Mouse (Mus musculus): Measurements from ENCODE around the gene Fads2. TPM values are rescaled to one million over a fixed set of nuclear protein-coding genes. Genes with fewer than 3 reads are reported as not detected.

Fads2 gene
- total and polyA plus RNA-seq, 3 experiments, result 55.2 to 119 TPM; not detected in 1

- Histone ChIP-seq H3K27ac (ENCODE audit: control insufficient read depth, low read depth, low read length) (no peak overlapping the region), H3K4me1 (ENCODE audit: control insufficient read depth in 1 of 2, insufficient read depth in 2 of 2, low read length in 2 of 2) (peaks cover 7 to 22% of the 10 kb centered on the region in 2 experiments; a peak in 3 of 4 replicates)
Measured at GRCm38 (mm10) chr19:10096371-10096876, 5.1 kb downstream of the Fads2 start.

GRCm38 (mm10) chr19:10094695-10095094 is 6.9 kb downstream of the Fads2 start:
- peak; percentile 32 for DNase-seq (ENCODE audit: low read depth, low spot score)
- Histone ChIP-seq H3K9ac (ENCODE audit: control insufficient read depth, low read depth, low read length, poor library complexity, severe bottlenecking) (no peak overlapping the region), H3K36me3 (ENCODE audit: control insufficient read depth in 1 of 2, insufficient read depth in 2 of 2, low read length in 2 of 2) (peaks cover 6 to 7% of the 10 kb centered on the region in 2 experiments), H3K4me3 (ENCODE audit: control insufficient read depth in 1 of 2, insufficient read depth in 1 of 2, low read depth in 2 of 2, low read length in 2 of 2) (no peak overlapping the region), H3K4me1 (ENCODE audit: control insufficient read depth in 1 of 2, insufficient read depth in 2 of 2, low read length in 2 of 2) (peaks cover 7 to 16% of the 10 kb centered on the region in 2 experiments; a peak in 3 of 4 replicates), H3K27me3 (ENCODE audit: control insufficient read depth in 1 of 2, insufficient read depth in 2 of 2, low read length in 2 of 2) (no peaks in the 10 kb centered on the region), H3K27ac (ENCODE audit: control insufficient read depth, low read depth, low read length) (no peak overlapping the region), H3K79me2 (ENCODE audit: control insufficient read depth, insufficient read depth, low read length, poor library complexity) (no peaks in the 10 kb centered on the region), H3K9me3 (replicated peaks; ENCODE audit: insufficient read depth, low read length) (no peaks in the 10 kb centered on the region)
- TF ChIP-seq EP300 (IDR thresholded peaks at IDR 0.05; ENCODE audit: low read depth in 1 of 2, low read length in 2 of 2) (0 out of 4 replicates have a peak, but pooled peaks of 1 of the 2 experiments have one; percentile 20), SIN3A (IDR thresholded peaks at IDR 0.05; ENCODE audit: low read length) (no peak), GATA1 (IDR thresholded peaks at IDR 0.05; ENCODE audit: low read depth, low read length) (0 out of 2 replicates have a peak, but pooled peaks have one; percentile 27)

More at GRCm38 (mm10) chr19:10096371-10096876, 5.1 kb downstream of the Fads2 start:
- Histone ChIP-seq H3K9ac (ENCODE audit: control insufficient read depth, low read depth, low read length, poor library complexity, severe bottlenecking) (no peak overlapping the region), H3K4me3 (ENCODE audit: control insufficient read depth in 1 of 2, insufficient read depth in 1 of 2, low read depth in 2 of 2, low read length in 2 of 2) (no peak overlapping the region), H3K9me3 (replicated peaks; ENCODE audit: insufficient read depth, low read length) (no peaks in the 10 kb centered on the region), H3K79me2 (ENCODE audit: control insufficient read depth, insufficient read depth, low read length, poor library complexity) (peaks cover 13% of the 10 kb centered on the region), H3K36me3 (ENCODE audit: control insufficient read depth in 1 of 2, insufficient read depth in 2 of 2, low read length in 2 of 2) (peaks cover 4 to 11% of the 10 kb centered on the region in 2 experiments), H3K27me3 (ENCODE audit: control insufficient read depth in 1 of 2, insufficient read depth in 2 of 2, low read length in 2 of 2) (no peaks in the 10 kb centered on the region)
- no peak for DNase-seq (ENCODE audit: low read depth, low spot score)
- TF ChIP-seq TAL1 (IDR thresholded peaks at IDR 0.05; ENCODE audit: low read length) (no peak), POLR2AphosphoS2 (IDR thresholded peaks at IDR 0.05; ENCODE audit: low read length) (no peak), POLR2AphosphoS5 (IDR thresholded peaks at IDR 0.05; ENCODE audit: borderline replicate concordance, low read depth, low read length) (no peak), TBP (IDR thresholded peaks at IDR 0.05; ENCODE audit: low read depth, low read length) (no peak), RCOR1 (IDR thresholded peaks at IDR 0.05; ENCODE audit: low read depth, low read length) (no peak), ELF1 (IDR thresholded peaks at IDR 0.05; ENCODE audit: low read depth, low read length) (no peak), EP300 (IDR thresholded peaks at IDR 0.05; ENCODE audit: low read depth in 1 of 2, low read length in 2 of 2) (no peak)

DNA sequence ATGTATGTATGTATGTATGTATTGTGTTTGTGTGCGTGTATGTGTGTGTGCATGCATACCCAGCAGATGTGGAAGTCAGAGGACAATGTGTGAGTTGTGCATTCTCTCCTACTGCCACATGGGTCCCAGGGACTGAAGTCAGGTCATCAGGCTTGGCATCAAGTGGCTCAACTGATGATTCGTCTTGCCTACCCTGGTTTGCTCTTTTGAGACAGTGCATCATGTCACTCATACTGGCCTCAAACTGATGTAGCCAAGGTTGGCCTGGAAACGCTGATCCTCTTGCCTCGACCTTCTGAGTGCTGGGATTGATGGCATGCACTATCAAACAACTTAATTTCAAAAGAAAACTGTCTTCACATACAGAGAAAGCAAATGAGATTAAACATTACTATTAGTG is 7.7 kb downstream of the Fads2 start:
- no peaks in the 10 kb centered on the region for H3K9me3 ChIP-seq (replicated peaks; ENCODE audit: insufficient read depth, low read length)
- no peak overlapping the region for H3K9ac ChIP-seq (ENCODE audit: control insufficient read depth, low read depth, low read length, poor library complexity, severe bottlenecking)
- H3K27me3 ChIP-seq (ENCODE audit: control insufficient read depth in 1 of 2, insufficient read depth in 2 of 2, low read length in 2 of 2), result no peaks in the 10 kb centered on the region
- no peaks in the 10 kb centered on the region for H3K79me2 ChIP-seq (ENCODE audit: control insufficient read depth, insufficient read depth, low read length, poor library complexity)
- no peak overlapping the region for H3K4me3 ChIP-seq (ENCODE audit: control insufficient read depth in 1 of 2, insufficient read depth in 1 of 2, low read depth in 2 of 2, low read length in 2 of 2)
- TF ChIP-seq USF1 (IDR thresholded peaks at IDR 0.05; ENCODE audit: low read depth, low read length) (no peak), ZC3H11A (IDR thresholded peaks at IDR 0.05; ENCODE audit: low read depth, low read length) (no peak), TCF12 (IDR thresholded peaks at IDR 0.05; ENCODE audit: low read depth, low read length) (no peak), CHD2 (IDR thresholded peaks at IDR 0.05; ENCODE audit: low read length) (no peak), CHD1 (IDR thresholded peaks at IDR 0.05; ENCODE audit: low read depth, low read length) (no peak), RAD21 (IDR thresholded peaks at IDR 0.05; ENCODE audit: low read depth, low read length) (no peak), UBTF (IDR thresholded peaks at IDR 0.05; ENCODE audit: borderline replicate concordance, insufficient read depth, low read depth, low read length) (no peak)
- peaks cover 7 to 14% of the 10 kb centered on the region in 2 experiments; a peak in 3 of 4 replicates for H3K4me1 ChIP-seq (ENCODE audit: control insufficient read depth in 1 of 2, insufficient read depth in 2 of 2, low read length in 2 of 2)
- peaks cover 4 to 11% of the 10 kb centered on the region in 2 experiments for H3K36me3 ChIP-seq (ENCODE audit: control insufficient read depth in 1 of 2, insufficient read depth in 2 of 2, low read length in 2 of 2)
- DNase-seq (ENCODE audit: low read depth, low spot score), result no peak
- no peak overlapping the region for H3K27ac ChIP-seq (ENCODE audit: control insufficient read depth, low read depth, low read length)
